Mouse (Mus musculus): ENCODE measurements at regions not wholly inside any gene's neighbourhood (a gene's known extent, or its start where the extent isn't known, plus 50 kb on each side); places are given as distances from the start of the nearest gene placed in this dataset.
A peak's percentile ranks its signal among the peaks of the same experiment; 100 is the strongest.

DNA sequence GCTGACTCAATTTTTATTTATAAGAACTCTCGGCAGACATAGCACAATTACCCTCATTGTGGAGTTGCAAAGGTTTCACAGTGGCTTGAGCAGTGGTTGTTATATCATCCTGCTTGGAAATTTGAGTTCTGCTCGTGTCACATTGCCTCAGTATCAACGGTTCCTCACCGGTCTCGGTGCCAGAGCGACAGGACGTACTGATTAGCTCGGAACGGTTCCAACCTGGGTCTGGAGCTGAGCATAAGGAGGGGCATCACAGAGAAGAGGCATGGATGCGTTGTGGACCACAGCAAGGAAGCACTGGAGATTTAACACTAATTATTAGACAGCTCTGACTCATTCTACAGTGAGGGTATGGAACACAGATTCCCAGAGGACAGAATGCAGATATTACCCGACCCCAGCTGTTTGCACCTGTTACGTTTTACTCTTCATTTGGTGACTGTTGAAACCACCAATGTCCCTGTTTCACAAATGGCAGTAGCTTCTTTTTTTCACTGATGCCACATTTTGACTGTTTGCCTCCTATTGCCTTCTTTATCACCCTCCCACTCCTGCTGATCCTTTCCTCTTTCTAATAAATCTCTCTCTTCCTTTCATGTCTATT, 189.8 kb downstream of the Gja1 start:
- Histone ChIP-seq H3K4me1 (ENCODE audit: control insufficient read depth, insufficient read depth, low read length) (no peaks in the 10 kb centered on the region; the same call in 1 of the 2 replicates), H3K4me2 (replicated peaks; ENCODE audit: low read depth, low read length, severe bottlenecking) (no peak overlapping the region), H3K9me3 (ENCODE audit: control insufficient read depth, low read length) (no peaks in the 10 kb centered on the region), H3K36me3 (ENCODE audit: control insufficient read depth, insufficient read depth, low read length) (no peaks in the 10 kb centered on the region), H3K27me3 (ENCODE audit: control insufficient read depth, insufficient read depth, low read length) (no peaks in the 10 kb centered on the region), H3K9ac (ENCODE audit: low read depth, low read length, severe bottlenecking) (no peak overlapping the region), H3K27ac (replicated peaks; ENCODE audit: low read depth, low read length) (no peak overlapping the region), H3K4me3 (replicated peaks; ENCODE audit: low read length) (no peak overlapping the region)
- 83% methylated on average over 12 of the region's 12 CpGs for WGBS
- ATAC-seq (ENCODE audit: low FRiP score, low read depth) (no peak), DNase-seq (ENCODE audit: low spot score) (no peak)
- no peak for TF ChIP-seq POLR2A (IDR thresholded peaks at IDR 0.05; ENCODE audit: borderline replicate concordance, extremely low read depth, insufficient read depth, insufficient read length)

DNA sequence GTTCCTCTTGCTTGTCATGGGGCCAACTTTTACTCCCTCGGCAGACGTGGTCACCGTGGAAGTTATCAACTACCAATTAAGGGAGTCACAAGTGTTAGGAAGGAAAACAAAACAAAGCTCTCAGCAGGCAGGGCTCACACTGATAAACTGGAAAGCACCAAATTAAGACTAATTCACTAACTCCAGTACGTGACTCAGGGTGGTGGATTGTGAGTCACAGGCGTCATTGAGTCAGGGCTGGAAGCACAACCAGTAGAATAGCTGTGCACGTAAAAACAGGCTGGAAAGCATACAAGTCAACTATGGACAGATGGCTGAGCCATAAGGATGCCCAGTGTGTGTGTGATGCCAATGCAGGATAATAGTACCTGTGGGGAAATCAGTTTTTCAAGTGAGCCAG, 204.9 kb downstream of the Gja1 start:
- ATAC-seq (ENCODE audit: low FRiP score, low read depth), result no peak
- Histone ChIP-seq H3K9me3 (ENCODE audit: control insufficient read depth, low read length) (no peaks in the 10 kb centered on the region), H3K9ac (ENCODE audit: low read depth, low read length, severe bottlenecking) (no peak overlapping the region), H3K27ac (replicated peaks; ENCODE audit: low read depth, low read length) (no peak overlapping the region), H3K27me3 (ENCODE audit: control insufficient read depth, insufficient read depth, low read length) (no peaks in the 10 kb centered on the region), H3K4me1 (ENCODE audit: control insufficient read depth, insufficient read depth, low read length) (no peaks in the 10 kb centered on the region), H3K36me3 (ENCODE audit: control insufficient read depth, insufficient read depth, low read length) (no peaks in the 10 kb centered on the region), H3K4me2 (replicated peaks; ENCODE audit: low read depth, low read length, severe bottlenecking) (no peak overlapping the region), H3K4me3 (replicated peaks; ENCODE audit: low read length) (no peak overlapping the region)
- 49% methylated on average over 6 of the region's 6 CpGs for WGBS
- TF ChIP-seq POLR2A (IDR thresholded peaks at IDR 0.05; ENCODE audit: borderline replicate concordance, extremely low read depth, insufficient read depth, insufficient read length), result no peak
- no peak for DNase-seq (ENCODE audit: low spot score)

DNA sequence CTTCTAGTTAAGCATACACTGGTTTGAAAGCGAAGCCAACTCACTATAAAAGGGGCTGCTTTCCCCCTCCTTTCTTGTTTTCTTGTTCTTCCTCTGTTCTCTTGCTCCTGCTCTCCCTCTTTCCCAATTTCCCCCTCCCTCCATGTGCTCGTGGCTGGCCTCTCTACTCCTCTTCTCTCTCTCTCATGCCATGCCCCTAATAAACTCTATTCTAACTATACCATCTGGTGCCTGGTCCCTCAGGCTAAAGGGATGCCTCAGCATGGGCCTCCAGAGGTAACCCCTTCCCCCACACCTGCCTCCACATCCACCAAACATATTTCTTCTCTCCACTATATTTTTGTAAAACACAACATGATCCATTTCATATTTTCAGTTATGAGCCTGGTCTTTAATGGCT, 210.1 kb downstream of the Gja1 start:
- H3K4me2 ChIP-seq (replicated peaks; ENCODE audit: low read depth, low read length, severe bottlenecking), result no peak overlapping the region
- no peak for TF ChIP-seq POLR2A (IDR thresholded peaks at IDR 0.05; ENCODE audit: borderline replicate concordance, extremely low read depth, insufficient read depth, insufficient read length)
- ATAC-seq (ENCODE audit: low FRiP score, low read depth), result no peak
- H3K27me3 ChIP-seq (ENCODE audit: control insufficient read depth, insufficient read depth, low read length), result no peaks in the 10 kb centered on the region
- 20% methylated on average over 2 of the region's 2 CpGs for WGBS
- H3K9me3 ChIP-seq (ENCODE audit: control insufficient read depth, low read length), result no peaks in the 10 kb centered on the region
- no peak overlapping the region for H3K27ac ChIP-seq (replicated peaks; ENCODE audit: low read depth, low read length)
- no peak overlapping the region for H3K4me3 ChIP-seq (replicated peaks; ENCODE audit: low read length)
- H3K4me1 ChIP-seq (ENCODE audit: control insufficient read depth, insufficient read depth, low read length), result 0 out of 2 replicates have a peak, but pooled peaks cover 3% of the 10 kb centered on the region
- no peak overlapping the region for H3K9ac ChIP-seq (ENCODE audit: low read depth, low read length, severe bottlenecking)
- DNase-seq (ENCODE audit: low spot score), result no peak
- H3K36me3 ChIP-seq (ENCODE audit: control insufficient read depth, insufficient read depth, low read length), result no peaks in the 10 kb centered on the region

DNA sequence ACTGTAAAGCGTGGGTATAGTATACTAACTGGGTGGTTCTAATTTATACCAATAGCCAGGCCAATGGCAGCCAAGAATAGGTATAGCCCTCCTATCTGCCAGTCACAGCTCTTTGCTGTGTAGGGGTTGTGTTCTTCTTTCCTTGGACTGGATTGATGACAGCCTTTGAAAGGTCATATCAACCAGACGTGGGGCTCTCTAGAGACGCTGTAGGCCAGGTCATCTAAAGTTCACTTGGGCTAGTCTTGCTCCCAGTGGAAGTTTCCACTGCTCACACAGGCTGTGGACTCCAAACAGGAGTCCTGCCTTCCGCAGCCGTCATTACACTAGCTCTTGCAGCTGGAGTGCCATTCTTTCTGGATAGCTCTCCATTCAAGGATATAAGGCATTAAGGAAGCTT, 220.3 kb downstream of the Gja1 start:
- 46% methylated on average over 5 of the region's 5 CpGs for WGBS

DNA sequence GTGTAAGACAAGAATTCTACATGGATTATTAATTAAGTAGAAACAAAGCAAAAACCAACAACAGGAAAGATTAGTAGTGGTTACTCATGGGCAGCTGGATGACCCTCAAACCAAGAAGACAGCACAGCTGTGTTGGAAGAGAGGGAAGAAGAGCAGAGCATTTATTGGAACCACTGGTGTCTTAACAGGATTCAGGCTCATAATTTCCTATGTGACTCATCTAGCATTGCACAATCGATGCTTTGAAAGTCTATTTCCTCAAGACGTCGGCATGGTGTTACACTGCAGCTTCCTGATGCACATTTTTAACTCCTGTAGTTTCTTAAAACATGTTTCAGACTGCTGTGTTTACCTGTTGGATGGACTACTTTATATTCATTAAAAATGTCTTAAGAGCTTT, 221.1 kb downstream of the Gja1 start:
- TF ChIP-seq POLR2A (IDR thresholded peaks at IDR 0.05; ENCODE audit: borderline replicate concordance, extremely low read depth, insufficient read depth, insufficient read length), result no peak
- Histone ChIP-seq H3K4me1 (ENCODE audit: control insufficient read depth, insufficient read depth, low read length) (no peaks in the 10 kb centered on the region), H3K27ac (replicated peaks; ENCODE audit: low read depth, low read length) (no peak overlapping the region), H3K4me3 (replicated peaks; ENCODE audit: low read length) (no peak overlapping the region), H3K9ac (ENCODE audit: low read depth, low read length, severe bottlenecking) (no peak overlapping the region), H3K27me3 (ENCODE audit: control insufficient read depth, insufficient read depth, low read length) (no peaks in the 10 kb centered on the region), H3K36me3 (ENCODE audit: control insufficient read depth, insufficient read depth, low read length) (no peaks in the 10 kb centered on the region), H3K4me2 (replicated peaks; ENCODE audit: low read depth, low read length, severe bottlenecking) (no peak overlapping the region), H3K9me3 (ENCODE audit: control insufficient read depth, low read length) (no peaks in the 10 kb centered on the region)
- peak; percentile 42 for DNase-seq (ENCODE audit: low spot score)
- no peak for ATAC-seq (ENCODE audit: low FRiP score, low read depth)
- 54% methylated on average over 3 of the region's 3 CpGs for WGBS

More for the DNA sequence above, 220.3 kb downstream of the Gja1 start:
- Histone ChIP-seq H3K4me1 (ENCODE audit: control insufficient read depth, insufficient read depth, low read length) (no peaks in the 10 kb centered on the region), H3K4me2 (replicated peaks; ENCODE audit: low read depth, low read length, severe bottlenecking) (no peak overlapping the region), H3K9me3 (ENCODE audit: control insufficient read depth, low read length) (no peaks in the 10 kb centered on the region), H3K9ac (ENCODE audit: low read depth, low read length, severe bottlenecking) (no peak overlapping the region), H3K27ac (replicated peaks; ENCODE audit: low read depth, low read length) (no peak overlapping the region), H3K36me3 (ENCODE audit: control insufficient read depth, insufficient read depth, low read length) (no peaks in the 10 kb centered on the region), H3K4me3 (replicated peaks; ENCODE audit: low read length) (no peak overlapping the region), H3K27me3 (ENCODE audit: control insufficient read depth, insufficient read depth, low read length) (no peaks in the 10 kb centered on the region)
- no peak for TF ChIP-seq POLR2A (IDR thresholded peaks at IDR 0.05; ENCODE audit: borderline replicate concordance, extremely low read depth, insufficient read depth, insufficient read length)
- DNase-seq (ENCODE audit: low spot score), result no peak
- no peak for ATAC-seq (ENCODE audit: low FRiP score, low read depth)

DNA sequence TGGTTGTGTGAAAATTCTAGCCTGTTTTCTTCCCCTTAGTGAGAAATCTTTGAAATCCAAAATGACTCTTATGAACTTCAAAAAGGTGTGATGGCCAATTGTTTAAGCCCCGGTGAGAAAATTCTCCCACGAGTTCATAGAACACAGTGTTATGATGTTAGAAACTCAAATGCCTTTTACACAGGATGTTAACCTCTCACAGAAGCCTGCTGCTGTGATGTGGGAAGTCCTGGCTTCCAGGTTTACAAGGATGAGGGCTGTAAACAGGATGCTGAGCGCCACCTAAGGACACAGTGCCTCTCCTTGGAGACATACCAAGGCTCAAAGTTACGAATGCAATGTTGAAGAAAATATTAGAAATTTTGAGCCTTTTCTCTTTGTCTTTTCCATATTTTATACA, 222.8 kb downstream of the Gja1 start:
- Histone ChIP-seq H3K4me1 (ENCODE audit: control insufficient read depth, insufficient read depth, low read length) (no peaks in the 10 kb centered on the region), H3K4me2 (replicated peaks; ENCODE audit: low read depth, low read length, severe bottlenecking) (no peak overlapping the region), H3K27me3 (ENCODE audit: control insufficient read depth, insufficient read depth, low read length) (no peaks in the 10 kb centered on the region), H3K36me3 (ENCODE audit: control insufficient read depth, insufficient read depth, low read length) (no peaks in the 10 kb centered on the region), H3K27ac (replicated peaks; ENCODE audit: low read depth, low read length) (no peak overlapping the region), H3K9ac (ENCODE audit: low read depth, low read length, severe bottlenecking) (no peak overlapping the region), H3K9me3 (ENCODE audit: control insufficient read depth, low read length) (no peaks in the 10 kb centered on the region), H3K4me3 (replicated peaks; ENCODE audit: low read length) (no peak overlapping the region)
- TF ChIP-seq POLR2A (IDR thresholded peaks at IDR 0.05; ENCODE audit: borderline replicate concordance, extremely low read depth, insufficient read depth, insufficient read length), result no peak
- no peak for ATAC-seq (ENCODE audit: low FRiP score, low read depth)
- no peak for DNase-seq (ENCODE audit: low spot score)
- 31% methylated on average over 4 of the region's 4 CpGs for WGBS
